Mouse (Mus musculus) intestine, embryonic 14.5 days (tissue): ENCODE data around the gene Aimp1. TPM values are rescaled to one million over a fixed set of nuclear protein-coding genes. Genes with fewer than 3 reads are reported as not detected.

ENCODE experiments used
- ATAC-seq: fragments of 200-750 bp; cut with Nextera tagmentation; replicated peaks from 2 replicates; pipeline ENCODE4 v1.8.0; 2017; ENCODE audit warnings: low read depth, moderate number of reproducible peaks, moderate TSS enrichment, moderate library complexity; ENCODE audit not compliant: low FRiP score, low TSS enrichment
- DNase-seq: peaks from one replicate; pipeline ENCODE4 v3.0.0-alpha.2; 2018; ENCODE audit warnings: low spot score
- H3K27ac ChIP-seq: fragments of 300-500 bp; sonication (generic); 2 replicates; pipeline ENCODE4 v1.5.1; 2014; ENCODE audit warnings: low read depth, mild to moderate bottlenecking, control low read depth
- H3K27me3 ChIP-seq: fragments of 300-500 bp; sonication (generic); replicated peaks from 2 replicates; pipeline ENCODE4 v1.6.1; 2014; ENCODE audit warnings: low read length, control low read depth; ENCODE audit not compliant: control insufficient read depth, insufficient read depth
- H3K36me3 ChIP-seq: fragments of 300-500 bp; sonication (generic); 2 replicates; pipeline ENCODE4 v1.6.1; 2014; ENCODE audit warnings: low read length, control low read depth; ENCODE audit not compliant: control insufficient read depth, insufficient read depth
- H3K4me1 ChIP-seq: fragments of 300-500 bp; sonication (generic); replicated peaks from 2 replicates; pipeline ENCODE4 v1.6.1; 2014; ENCODE audit warnings: low read length, control low read depth, mixed read lengths; ENCODE audit not compliant: control insufficient read depth, insufficient read depth
- H3K4me2 ChIP-seq: fragments of 300-500 bp; sonication (generic); 2 replicates; pipeline ENCODE4 v1.6.1; 2014; ENCODE audit warnings: low read length
- H3K4me3 ChIP-seq: fragments of 300-500 bp; sonication (generic); 2 replicates; pipeline ENCODE4 v1.5.1; 2014; ENCODE audit warnings: low read depth, low read length, control low read depth, mixed read lengths
- H3K9ac ChIP-seq: fragments of 300-500 bp; sonication (generic); 2 replicates; pipeline ENCODE4 v1.6.1; 2014; ENCODE audit warnings: mild to moderate bottlenecking, low read length
- H3K9me3 ChIP-seq: fragments of 300-500 bp; sonication (generic); 2 replicates; pipeline ENCODE4 v1.6.1; 2016; ENCODE audit warnings: low read length, control low read depth; ENCODE audit not compliant: control insufficient read depth
- WGBS: fragments of 180-500 bp; shearing (Covaris S2); extraction: QIAGEN DNeasy Blood & Tissue Kit; methylation state at CpG from one replicate; pipeline ENCODE4 v1.1.7; 2014; 5-methylcytosine and 5-hydroxymethylcytosine counted together
- polyA plus RNA-seq: library from polyadenylated mRNA; unstranded; fragments of >200 nt; fragmentation: Nextera tagmentation; extraction: Ambion mirVana; gene quantifications from 2 replicates; pipeline ENCODE4 v1.2.1, GENCODE M21; 2014

Aimp1 gene
- polyA plus RNA-seq, 1 experiment from 2014 or later: 86.4 TPM

- 85% methylated on average over 2 of the region's 2 CpGs for WGBS
- no peak for ATAC-seq
- H3K4me2 ChIP-seq: no peak overlapping the region
Measured at GRCm38 (mm10) chr3:132677494-132677893, 6.7 kb downstream of the Aimp1 start.

GRCm38 (mm10) chr3:132655955-132656354, 28.2 kb downstream of the Aimp1 start:
- Histone ChIP-seq H3K4me3 (no peak overlapping the region), H3K27me3 (no peaks in the 10 kb centered on the region), H3K4me1 (no peaks in the 10 kb centered on the region), H3K9ac (no peak overlapping the region), H3K9me3 (no peaks in the 10 kb centered on the region; the same call in 1 of the 2 replicates), H3K36me3 (peaks cover 25% of the 10 kb centered on the region), H3K27ac (no peak overlapping the region), H3K4me2 (no peak overlapping the region)
- WGBS: 95% methylated on average over 2 of the region's 2 CpGs
- DNase-seq (no peak), ATAC-seq (no peak)

More at GRCm38 (mm10) chr3:132677494-132677893, 6.7 kb downstream of the Aimp1 start:
- H3K4me1 ChIP-seq: 0 out of 2 replicates have a peak, but pooled peaks cover 1% of the 10 kb centered on the region
- no peak for DNase-seq
- no peak overlapping the region for H3K4me3 ChIP-seq
- peaks cover 33% of the 10 kb centered on the region for H3K36me3 ChIP-seq
- H3K9me3 ChIP-seq: no peaks in the 10 kb centered on the region
- no peak overlapping the region for H3K27ac ChIP-seq
- H3K27me3 ChIP-seq: no peaks in the 10 kb centered on the region
- H3K9ac ChIP-seq: no peak overlapping the region

GRCm38 (mm10) chr3:132653959-132654358, 30.2 kb downstream of the Aimp1 start:
- no peak overlapping the region for H3K9ac ChIP-seq
- 87% methylated on average over 7 of the region's 7 CpGs for WGBS
- H3K4me3 ChIP-seq: no peak overlapping the region
- H3K27me3 ChIP-seq: no peaks in the 10 kb centered on the region
- peaks cover 5% of the 10 kb centered on the region for H3K36me3 ChIP-seq
- H3K4me1 ChIP-seq: no peaks in the 10 kb centered on the region
- H3K9me3 ChIP-seq: no peaks in the 10 kb centered on the region; the same call in 1 of the 2 replicates
- DNase-seq: no peak
- no peak overlapping the region for H3K4me2 ChIP-seq
- H3K27ac ChIP-seq: no peak overlapping the region
- ATAC-seq: no peak

- no peak for ATAC-seq
- H3K4me1 ChIP-seq: no peaks in the 10 kb centered on the region
- no peak overlapping the region for H3K4me3 ChIP-seq
- no peak overlapping the region for H3K27ac ChIP-seq
- DNase-seq: no peak
- no peak overlapping the region for H3K4me2 ChIP-seq
- no peaks in the 10 kb centered on the region for H3K36me3 ChIP-seq
- H3K9me3 ChIP-seq: no peaks in the 10 kb centered on the region; the same call in 1 of the 2 replicates
- 55% methylated on average over 3 of the region's 3 CpGs for WGBS
- H3K9ac ChIP-seq: no peak overlapping the region
- H3K27me3 ChIP-seq: no peaks in the 10 kb centered on the region
Measured at GRCm38 (mm10) chr3:132651776-132652175, 32.4 kb downstream of the Aimp1 start.

- no peak overlapping the region for H3K4me3 ChIP-seq
- H3K27ac ChIP-seq: no peak overlapping the region
- H3K4me1 ChIP-seq: no peaks in the 10 kb centered on the region
- ATAC-seq: no peak
- no peak overlapping the region for H3K4me2 ChIP-seq
- H3K36me3 ChIP-seq: no peaks in the 10 kb centered on the region
- DNase-seq: no peak
- no peaks in the 10 kb centered on the region; the same call in 1 of the 2 replicates for H3K9me3 ChIP-seq
- H3K9ac ChIP-seq: no peak overlapping the region
- H3K27me3 ChIP-seq: no peaks in the 10 kb centered on the region
- WGBS: 78% methylated on average over 5 of the region's 5 CpGs
Measured at GRCm38 (mm10) chr3:132650191-132650590, 34.0 kb downstream of the Aimp1 start.

GRCm38 (mm10) chr3:132649368-132649767, 34.8 kb downstream of the Aimp1 start:
- no peaks in the 10 kb centered on the region; the same call in 1 of the 2 replicates for H3K9me3 ChIP-seq
- ATAC-seq (no peak), DNase-seq (no peak)
- 86% methylated on average over 7 of the region's 7 CpGs for WGBS
- no peak overlapping the region for H3K4me2 ChIP-seq
- H3K36me3 ChIP-seq: no peaks in the 10 kb centered on the region
- no peak overlapping the region for H3K27ac ChIP-seq
- no peak overlapping the region for H3K4me3 ChIP-seq
- H3K9ac ChIP-seq: no peak overlapping the region
- no peaks in the 10 kb centered on the region for H3K27me3 ChIP-seq
- H3K4me1 ChIP-seq: no peaks in the 10 kb centered on the region

GRCm38 (mm10) chr3:132646814-132647213, 37.4 kb downstream of the Aimp1 start:
- no peak overlapping the region for H3K9ac ChIP-seq
- H3K36me3 ChIP-seq: no peaks in the 10 kb centered on the region
- no peak overlapping the region for H3K4me2 ChIP-seq
- 18% methylated on average over 1 of the region's 1 CpGs for WGBS
- H3K4me1 ChIP-seq: no peaks in the 10 kb centered on the region
- H3K27me3 ChIP-seq: no peaks in the 10 kb centered on the region
- ATAC-seq (no peak), DNase-seq (no peak)
- no peak overlapping the region for H3K4me3 ChIP-seq
- no peak overlapping the region for H3K27ac ChIP-seq
- H3K9me3 ChIP-seq: no peaks in the 10 kb centered on the region

GRCm38 (mm10) chr3:132644071-132644470, 40.1 kb downstream of the Aimp1 start:
- Histone ChIP-seq H3K4me1 (no peaks in the 10 kb centered on the region), H3K4me3 (no peak overlapping the region), H3K27ac (no peak overlapping the region), H3K27me3 (no peaks in the 10 kb centered on the region), H3K9me3 (no peaks in the 10 kb centered on the region), H3K9ac (no peak overlapping the region), H3K4me2 (no peak overlapping the region), H3K36me3 (no peaks in the 10 kb centered on the region)
- DNase-seq (no peak), ATAC-seq (no peak)
- WGBS: 73% methylated on average over 4 of the region's 4 CpGs

GRCm38 (mm10) chr3:132637080-132637479, 47.1 kb downstream of the Aimp1 start:
- no peaks in the 10 kb centered on the region for H3K4me1 ChIP-seq
- H3K9me3 ChIP-seq: no peaks in the 10 kb centered on the region
- ATAC-seq (no peak), DNase-seq (no peak)
- H3K36me3 ChIP-seq: no peaks in the 10 kb centered on the region
- WGBS: 74% methylated on average over 3 of the region's 3 CpGs
- no peak overlapping the region for H3K4me3 ChIP-seq
- no peak overlapping the region for H3K27ac ChIP-seq
- H3K27me3 ChIP-seq: no peaks in the 10 kb centered on the region
- no peak overlapping the region for H3K4me2 ChIP-seq
- no peak overlapping the region for H3K9ac ChIP-seq
